Mouse (Mus musculus) granulocyte monocyte progenitor cell, adult 5-6 weeks (primary cell): Measurements from ENCODE around the gene Rad51. TPM values are rescaled to one million over a fixed set of nuclear protein-coding genes. Genes with fewer than 3 reads are reported as not detected.

Source experiments
- ATAC-seq: replicated peaks from 2 replicates; pipeline ENCODE4 v1.8.0; 2016; ENCODE audit warnings: mild to moderate bottlenecking, moderate TSS enrichment, inconsistent platforms; ENCODE audit not compliant: poor library complexity, severe bottlenecking
- total RNA-seq, 2 experiments: library from RNA; stranded (forward) in 1 of 2; stranded (reverse) in 1 of 2; fragments of 200-712, 200-1000 nt in 1 of 2; fragments of >200 nt in 1 of 2; fragmentation: Nextera tagmentation in 1 of 2; gene quantifications; 2 replicates each; pipeline ENCODE4 v1.2.3; 2014 to 2017

Rad51 gene
- total RNA-seq (2014; fragmentation: Nextera tagmentation), result 50.7 and 71.9 TPM in 2 replicates
- 32.2 and 36.3 TPM in 2 replicates for total RNA-seq (2017)

GRCm38 (mm10) chr2:119112438-119113112 is at the start of gene Rad51:
Gene Rad51 (plus strand): TSS chr2:119112793.
- ATAC-seq, result peak; percentile 93

- no peak for ATAC-seq
These were observed 40.2 kb upstream of the Rad51 start for GRCm38 (mm10) chr2:119072397-119072796.

- ATAC-seq, result no peak
These were observed 26.4 kb upstream of the Rad51 start for GRCm38 (mm10) chr2:119086156-119086555.

GRCm38 (mm10) chr2:119101552-119101951 is 11.0 kb upstream of the Rad51 start:
- ATAC-seq, result no peak

GRCm38 (mm10) chr2:119106583-119106982 is 6.0 kb upstream of the Rad51 start:
- no peak for ATAC-seq

GRCm38 (mm10) chr2:119108554-119108953 is 4.0 kb upstream of the Rad51 start:
- no peak for ATAC-seq

- no peak for ATAC-seq
These were observed 1.5 kb upstream of the Rad51 start for GRCm38 (mm10) chr2:119111060-119111459.

GRCm38 (mm10) chr2:119113121-119113925 is 730 bp downstream of the Rad51 start:
- peak; percentile 28 for ATAC-seq

- ATAC-seq, result no peak
These were observed 23.8 kb downstream of the Rad51 start for GRCm38 (mm10) chr2:119136346-119136898.

- peak; percentile 58; the same call in 1 of the 2 replicates for ATAC-seq
These were observed 32.6 kb downstream of the Rad51 start for GRCm38 (mm10) chr2:119145199-119145598.

GRCm38 (mm10) chr2:119146435-119146834 is 33.8 kb downstream of the Rad51 start:
- ATAC-seq, result no peak

- ATAC-seq, result no peak
These were observed 34.6 kb downstream of the Rad51 start for GRCm38 (mm10) chr2:119147160-119147678.

GRCm38 (mm10) chr2:119147775-119148174 is 35.2 kb downstream of the Rad51 start:
- no peak for ATAC-seq

GRCm38 (mm10) chr2:119152255-119152654 is 39.7 kb downstream of the Rad51 start:
- no peak for ATAC-seq

- no peak for ATAC-seq
These were observed 42.1 kb downstream of the Rad51 start for GRCm38 (mm10) chr2:119154683-119155082.

- ATAC-seq, result no peak
These were observed 42.8 kb downstream of the Rad51 start for GRCm38 (mm10) chr2:119155388-119155787.

GRCm38 (mm10) chr2:119156081-119156680 is 43.6 kb downstream of the Rad51 start:
- peak; percentile 11; the same call in 1 of the 2 replicates for ATAC-seq

GRCm38 (mm10) chr2:119156681-119157572 is 44.3 kb downstream of the Rad51 start, which contains the start of gene Rmdn3:
Gene Rmdn3 (minus strand): TSS chr2:119157034.
- peak; percentile 98 for ATAC-seq

GRCm38 (mm10) chr2:119157836-119158235 is 45.2 kb downstream of the Rad51 start:
- no peak for ATAC-seq
